Mouse (Mus musculus) hindbrain, embryonic 10.5 days (tissue): Measurements from ENCODE around the gene Rgl1. TPM values are rescaled to one million over a fixed set of nuclear protein-coding genes. Genes with fewer than 3 reads are reported as not detected.
A peak's percentile ranks its signal among the peaks of the same experiment; 100 is the strongest.

Experiments
- DNase-seq: peaks from one replicate; pipeline ENCODE4 v3.0.0-alpha.2; 2017; ENCODE audit warnings: low spot score
- H3K27ac ChIP-seq: fragments of 300-500 bp; sonication (generic); 2 replicates; pipeline ENCODE4 v1.5.1; 2016; ENCODE audit warnings: mild to moderate bottlenecking, moderate library complexity
- H3K27me3 ChIP-seq: fragments of 300-500 bp; sonication (generic); 2 replicates; pipeline ENCODE4 v1.6.1; 2016; ENCODE audit warnings: mild to moderate bottlenecking; ENCODE audit not compliant: poor library complexity, insufficient read depth, severe bottlenecking
- H3K36me3 ChIP-seq: fragments of 300-500 bp; sonication (generic); 2 replicates; pipeline ENCODE4 v1.6.1; 2016; ENCODE audit warnings: mild to moderate bottlenecking, moderate library complexity
- H3K4me1 ChIP-seq: fragments of 300-500 bp; sonication (generic); replicated peaks from 2 replicates; pipeline ENCODE4 v1.6.1; 2016; ENCODE audit warnings: mild to moderate bottlenecking
- H3K4me3 ChIP-seq: fragments of 300-500 bp; sonication (generic); 2 replicates; pipeline ENCODE4 v1.5.1; 2016; ENCODE audit warnings: mild to moderate bottlenecking, moderate library complexity
- H3K9me3 ChIP-seq: fragments of 300-500 bp; sonication (generic); 2 replicates; pipeline ENCODE4 v1.6.1; 2016; ENCODE audit warnings: mild to moderate bottlenecking, moderate library complexity
- WGBS: fragments of 180-500 bp; shearing (Covaris S2); methylation state at CpG from one replicate; pipeline ENCODE4 v1.1.7; 2016; 5-methylcytosine and 5-hydroxymethylcytosine counted together
- polyA plus RNA-seq: library from polyadenylated mRNA; unstranded; fragments of >200 nt; fragmentation: Nextera tagmentation; extraction: Ambion mirVana; gene quantifications from 2 replicates; pipeline ENCODE4 v1.2.1, GENCODE M21; 2016

Rgl1 gene
- polyA plus RNA-seq, 1 experiment from 2014 or later = 27.1 TPM

- H3K9me3 ChIP-seq = no peaks in the 10 kb centered on the region
- no peaks in the 10 kb centered on the region for H3K27me3 ChIP-seq
- no peak for DNase-seq
- H3K4me1 ChIP-seq = peaks cover 14% of the 10 kb centered on the region
- no peak overlapping the region for H3K4me3 ChIP-seq
- peaks cover 58% of the 10 kb centered on the region for H3K36me3 ChIP-seq
- WGBS = 89% methylated on average over 3 of the region's 3 CpGs
- H3K27ac ChIP-seq = no peak overlapping the region
Measured at GRCm38 (mm10) chr1:152528778-152529177, 237.4 kb downstream of the Rgl1 start.

DNA sequence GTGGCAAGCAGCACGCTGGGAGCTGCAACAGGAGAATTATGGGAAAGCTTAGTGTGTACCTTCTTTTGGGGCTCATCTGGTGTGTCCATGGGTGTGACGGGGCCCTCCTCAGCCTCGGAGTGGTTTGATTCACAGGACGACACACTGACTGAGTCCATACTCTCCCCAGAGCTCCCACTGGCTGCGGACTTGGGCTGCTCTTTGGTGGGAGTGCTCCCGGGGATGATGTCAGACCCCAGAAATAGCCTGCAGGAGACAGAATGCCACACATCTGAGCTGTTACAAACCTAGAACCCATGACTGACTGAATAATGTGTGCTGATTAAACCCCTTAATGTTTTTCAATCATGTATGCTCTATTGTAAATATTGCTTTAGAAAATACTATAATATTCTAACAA lies 237.9 kb downstream of the Rgl1 start:
- H3K9me3 ChIP-seq = no peaks in the 10 kb centered on the region
- no peaks in the 10 kb centered on the region for H3K27me3 ChIP-seq
- H3K36me3 ChIP-seq = peaks cover 61% of the 10 kb centered on the region
- no peak for DNase-seq
- no peak overlapping the region for H3K27ac ChIP-seq
- peaks cover 14% of the 10 kb centered on the region for H3K4me1 ChIP-seq
- 91% methylated on average over 6 of the region's 6 CpGs for WGBS
- no peak overlapping the region for H3K4me3 ChIP-seq

DNA sequence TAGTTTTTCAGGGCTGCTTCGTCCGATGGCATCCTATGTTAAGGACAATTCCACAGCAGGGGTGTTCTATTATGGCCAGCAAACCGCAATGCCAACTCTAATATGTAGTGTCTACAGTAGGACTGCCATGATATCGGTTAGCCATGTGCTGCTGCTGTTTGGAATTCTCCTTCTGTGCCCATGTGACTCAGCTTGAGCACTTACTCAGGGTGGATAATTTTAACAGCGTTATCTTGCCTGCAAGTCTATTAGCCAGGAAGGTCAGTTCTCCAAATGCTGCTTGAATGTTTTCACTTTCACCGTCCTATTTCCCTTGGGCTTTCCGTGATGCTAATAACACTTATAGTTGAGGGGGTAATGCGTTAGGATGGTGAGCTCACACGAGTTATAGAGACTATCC lies 240.0 kb downstream of the Rgl1 start:
- no peaks in the 10 kb centered on the region for H3K9me3 ChIP-seq
- H3K27me3 ChIP-seq = no peaks in the 10 kb centered on the region
- 83% methylated on average over 9 of the region's 9 CpGs for WGBS
- DNase-seq = no peak
- no peak overlapping the region for H3K4me3 ChIP-seq
- H3K27ac ChIP-seq = no peak overlapping the region
- H3K36me3 ChIP-seq = peaks cover 70% of the 10 kb centered on the region
- H3K4me1 ChIP-seq = peaks cover 4% of the 10 kb centered on the region; the same call in 1 of the 2 replicates

- Histone ChIP-seq H3K4me3 (no peak overlapping the region), H3K27me3 (no peaks in the 10 kb centered on the region), H3K9me3 (no peaks in the 10 kb centered on the region), H3K36me3 (peaks cover 68% of the 10 kb centered on the region), H3K4me1 (peaks cover 4% of the 10 kb centered on the region; the same call in 1 of the 2 replicates), H3K27ac (peak overlapping the region; percentile 31)
- 27% methylated on average over 6 of the region's 6 CpGs for WGBS
- peak; percentile 71 for DNase-seq
Measured at GRCm38 (mm10) chr1:152524987-152525648, 241.0 kb downstream of the Rgl1 start.

DNA sequence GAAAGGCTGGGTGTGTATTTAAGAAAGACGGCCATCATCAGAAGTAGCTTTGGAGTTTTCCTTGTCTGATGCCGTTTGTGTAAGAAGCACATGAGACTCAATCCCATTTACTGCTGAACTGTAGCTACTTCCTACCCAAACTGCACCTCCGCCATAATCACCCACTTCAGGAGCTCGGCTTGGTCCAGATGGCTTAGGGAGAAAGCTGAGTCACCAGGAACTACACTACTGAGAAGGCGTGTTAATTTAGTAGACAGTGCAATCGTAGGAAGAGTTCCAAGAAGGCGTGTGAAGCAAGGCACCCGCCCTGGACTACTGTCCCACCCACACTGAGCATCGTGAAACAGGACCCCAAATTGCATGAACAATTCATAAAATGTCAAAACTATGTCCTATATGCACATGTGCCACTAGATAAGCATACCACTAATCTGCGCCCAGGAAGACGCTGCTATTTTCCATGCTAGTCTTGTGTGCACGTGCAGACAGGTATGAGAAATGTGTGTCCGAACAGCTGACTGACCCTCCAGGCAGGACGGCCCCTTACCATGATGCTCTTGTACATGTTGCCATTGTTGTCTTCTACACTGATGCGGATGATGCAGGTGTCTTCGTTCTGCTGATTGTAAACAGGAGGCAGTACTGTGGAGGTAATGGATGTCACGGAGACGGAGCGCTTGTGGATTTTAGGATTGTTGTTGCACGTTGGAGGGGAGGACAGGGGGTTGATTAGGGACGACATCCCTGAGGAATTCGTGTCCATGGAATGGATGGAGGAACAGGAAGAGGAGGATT lies 241.9 kb downstream of the Rgl1 start:
- no peaks in the 10 kb centered on the region for H3K27me3 ChIP-seq
- WGBS = 89% methylated on average over 22 of the region's 22 CpGs
- H3K4me1 ChIP-seq = peaks cover 4% of the 10 kb centered on the region; the same call in 1 of the 2 replicates
- H3K36me3 ChIP-seq = peaks cover 73% of the 10 kb centered on the region
- H3K27ac ChIP-seq = no peak overlapping the region
- no peak overlapping the region for H3K4me3 ChIP-seq
- DNase-seq = no peak
- no peaks in the 10 kb centered on the region for H3K9me3 ChIP-seq

- 87% methylated on average over 11 of the region's 11 CpGs for WGBS
- H3K36me3 ChIP-seq = peaks cover 79% of the 10 kb centered on the region
- H3K4me1 ChIP-seq = peaks cover 4% of the 10 kb centered on the region; the same call in 1 of the 2 replicates
- H3K4me3 ChIP-seq = no peak overlapping the region
- DNase-seq = no peak
- H3K9me3 ChIP-seq = no peaks in the 10 kb centered on the region
- no peaks in the 10 kb centered on the region for H3K27me3 ChIP-seq
- no peak overlapping the region for H3K27ac ChIP-seq
Measured at GRCm38 (mm10) chr1:152523292-152523691, 242.9 kb downstream of the Rgl1 start.

DNA sequence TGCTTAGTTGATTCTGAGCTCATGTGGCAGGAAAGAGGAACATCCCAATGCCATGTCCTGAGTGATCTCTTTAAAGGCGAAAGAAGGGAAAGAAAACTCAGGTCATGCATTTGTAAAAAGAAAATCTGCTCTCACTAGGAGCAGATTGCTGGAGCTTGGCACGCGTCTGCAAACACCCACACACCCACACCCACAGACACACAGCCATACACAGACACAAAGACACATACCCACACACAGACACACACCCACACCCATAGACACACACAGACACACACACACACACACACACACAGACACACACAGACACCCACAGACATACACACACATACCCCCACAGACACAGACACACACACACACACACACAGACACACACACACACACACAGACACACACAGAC lies 243.9 kb downstream of the Rgl1 start:
- Histone ChIP-seq H3K9me3 (no peaks in the 10 kb centered on the region), H3K4me1 (peaks cover 4% of the 10 kb centered on the region; the same call in 1 of the 2 replicates), H3K4me3 (no peak overlapping the region), H3K27me3 (no peaks in the 10 kb centered on the region), H3K36me3 (peaks cover 77% of the 10 kb centered on the region), H3K27ac (no peak overlapping the region)
- no peak for DNase-seq
- WGBS = 86% methylated on average over 3 of the region's 3 CpGs

GRCm38 (mm10) chr1:152520798-152521575 lies 245.2 kb downstream of the Rgl1 start:
- 76% methylated on average over 16 of the region's 16 CpGs for WGBS
- no peak overlapping the region for H3K27ac ChIP-seq
- no peaks in the 10 kb centered on the region for H3K27me3 ChIP-seq
- H3K4me3 ChIP-seq = no peak overlapping the region
- DNase-seq = peak; percentile 71
- H3K36me3 ChIP-seq = peaks cover 71% of the 10 kb centered on the region
- H3K9me3 ChIP-seq = no peaks in the 10 kb centered on the region
- peaks cover 4% of the 10 kb centered on the region; the same call in 1 of the 2 replicates for H3K4me1 ChIP-seq

DNA sequence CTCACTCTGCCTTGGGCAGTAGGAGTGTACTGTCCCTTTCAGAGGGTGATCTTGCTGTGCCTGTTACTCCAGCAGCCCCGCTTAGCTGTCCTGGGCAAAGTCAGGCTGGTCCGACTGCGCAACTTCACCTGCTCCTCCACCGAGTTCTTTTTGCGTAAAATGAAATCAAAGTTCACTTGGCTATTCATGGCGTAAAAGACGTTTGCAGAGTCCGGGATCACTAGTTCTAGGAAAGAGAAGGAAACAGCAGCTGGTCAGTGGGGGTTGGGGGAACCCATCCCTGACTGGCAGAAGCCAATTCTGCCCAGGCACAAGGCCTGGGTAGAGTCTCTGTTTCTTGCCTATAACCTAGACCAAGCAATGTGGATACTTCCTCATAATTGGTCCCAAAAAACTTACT lies 247.2 kb downstream of the Rgl1 start:
- WGBS = 95% methylated on average over 8 of the region's 8 CpGs

GRCm38 (mm10) chr1:152517057-152517570 lies 249.0 kb downstream of the Rgl1 start:
- no peaks in the 10 kb centered on the region for H3K9me3 ChIP-seq
- H3K27ac ChIP-seq = no peak overlapping the region
- H3K4me1 ChIP-seq = 0 out of 2 replicates have a peak, but pooled peaks cover 4% of the 10 kb centered on the region
- H3K36me3 ChIP-seq = peaks cover 45% of the 10 kb centered on the region
- no peaks in the 10 kb centered on the region for H3K27me3 ChIP-seq
- 91% methylated on average over 4 of the region's 4 CpGs for WGBS
- H3K4me3 ChIP-seq = no peak overlapping the region
- DNase-seq = no peak

More for the DNA sequence above, 247.2 kb downstream of the Rgl1 start:
- H3K36me3 ChIP-seq = peaks cover 64% of the 10 kb centered on the region
- H3K9me3 ChIP-seq = no peaks in the 10 kb centered on the region
- no peak overlapping the region for H3K27ac ChIP-seq
- no peak overlapping the region for H3K4me3 ChIP-seq
- DNase-seq = no peak
- H3K4me1 ChIP-seq = no peaks in the 10 kb centered on the region
- H3K27me3 ChIP-seq = no peaks in the 10 kb centered on the region

DNA sequence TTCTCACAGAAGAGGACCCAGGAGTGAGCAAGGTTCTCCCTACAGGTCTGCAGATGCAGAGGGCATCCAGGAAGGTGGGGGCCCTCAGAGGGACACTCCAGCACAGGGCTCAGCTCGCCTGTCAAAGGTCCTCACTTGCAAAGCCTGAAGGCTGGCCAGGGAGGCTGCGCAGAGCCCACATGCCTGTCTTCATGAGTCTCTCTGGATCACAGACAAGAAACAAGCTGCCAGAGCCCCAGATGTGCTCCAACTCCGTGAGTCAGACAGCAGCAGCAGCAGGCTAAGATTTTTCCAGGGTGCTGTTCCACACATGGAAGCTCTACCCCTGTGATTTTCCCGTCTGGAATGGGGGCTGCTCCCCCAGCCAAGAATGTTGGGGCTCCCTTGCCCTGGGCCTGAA lies 251.9 kb downstream of the Rgl1 start:
- Histone ChIP-seq H3K4me3 (no peak overlapping the region), H3K27ac (no peak overlapping the region), H3K9me3 (no peaks in the 10 kb centered on the region), H3K27me3 (no peaks in the 10 kb centered on the region), H3K36me3 (peaks cover 20% of the 10 kb centered on the region), H3K4me1 (0 out of 2 replicates have a peak, but pooled peaks cover 4% of the 10 kb centered on the region)
- DNase-seq = no peak
- 71% methylated on average over 4 of the region's 4 CpGs for WGBS

- H3K27ac ChIP-seq = no peak overlapping the region
- WGBS = 73% methylated on average over 4 of the region's 4 CpGs
- no peaks in the 10 kb centered on the region for H3K9me3 ChIP-seq
- H3K36me3 ChIP-seq = no peaks in the 10 kb centered on the region; the same call in 1 of the 2 replicates
- no peak for DNase-seq
- H3K4me1 ChIP-seq = 0 out of 2 replicates have a peak, but pooled peaks cover 4% of the 10 kb centered on the region
- no peaks in the 10 kb centered on the region for H3K27me3 ChIP-seq
- H3K4me3 ChIP-seq = no peak overlapping the region
Measured at GRCm38 (mm10) chr1:152511237-152511636, 254.9 kb downstream of the Rgl1 start.
